Mouse (Mus musculus): ENCODE results near the gene Fscn2.

DNA sequence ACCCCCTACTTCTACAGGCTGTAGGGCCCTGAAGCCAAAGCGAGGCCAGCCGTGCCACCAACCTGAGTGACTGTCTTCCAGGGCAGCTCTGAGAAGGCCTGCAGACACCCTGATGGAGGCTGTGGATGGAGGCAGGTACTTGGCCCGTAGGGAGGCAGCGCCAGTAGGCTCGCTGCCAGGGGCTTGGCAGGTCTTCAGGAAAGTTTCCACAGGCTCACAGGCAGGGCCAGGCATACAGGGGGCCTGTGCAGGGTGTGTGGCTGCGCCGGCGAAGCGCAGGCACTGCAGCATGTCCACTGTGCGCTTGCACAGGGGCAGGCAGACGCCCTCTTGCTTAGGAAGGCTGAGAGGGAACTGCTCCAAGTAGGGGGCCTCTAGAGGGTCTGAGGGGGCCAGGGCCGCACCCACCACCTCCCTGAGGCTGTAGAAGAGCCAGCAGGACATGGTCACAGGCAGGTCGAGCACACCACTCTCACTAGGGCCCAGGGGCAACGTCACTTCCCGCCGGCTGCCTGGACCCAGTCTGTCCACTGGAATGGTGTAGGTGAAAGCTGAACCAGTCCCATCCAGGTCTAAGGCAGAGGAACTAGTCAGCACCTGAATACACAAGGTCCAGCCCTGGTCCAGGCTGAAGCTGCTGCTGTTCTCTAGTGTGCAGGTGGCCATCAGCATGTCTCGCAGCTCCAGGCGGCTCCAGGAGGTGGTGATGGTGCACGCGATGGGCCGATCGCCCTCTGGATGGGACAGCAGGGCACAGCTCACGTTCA lies 12.7 kb downstream of the Fscn2 start:
- TF ChIP-seq CTCF (IDR thresholded peaks at IDR 0.05; ENCODE audit: extremely low read depth, insufficient read depth, insufficient read length, insufficient replicate concordance) (no peak), POLR2A (IDR thresholded peaks at IDR 0.05; ENCODE audit: low read depth, low read length) (no peak)
